Mouse (Mus musculus) liver, postnatal 0 days (tissue): ENCODE data around the gene Exo5. TPM values are rescaled to one million over a fixed set of nuclear protein-coding genes. Genes with fewer than 3 reads are reported as not detected.

Experiments used
- ATAC-seq: fragments of 200-750 bp; cut with Nextera tagmentation; 2 replicates; pipeline ENCODE4 v1.8.0; 2017; ENCODE audit warnings: mild to moderate bottlenecking, moderate library complexity
- DNase-seq: peaks from one replicate; pipeline ENCODE4 v3.0.0-alpha.2; 2016
- H3K27ac ChIP-seq: fragments of 300-500 bp; sonication (generic); 2 replicates; pipeline ENCODE4 v1.5.1; 2014; ENCODE audit warnings: antibody characterized with exemption, moderate library complexity, mild to moderate bottlenecking, low read depth
- H3K27me3 ChIP-seq: fragments of 300-500 bp; sonication (generic); 2 replicates; pipeline ENCODE4 v1.6.1; 2014; ENCODE audit warnings: low read length, control low read depth, mixed read lengths; ENCODE audit not compliant: insufficient read depth
- H3K36me3 ChIP-seq: fragments of 300-500 bp; sonication (generic); replicated peaks from 2 replicates; pipeline ENCODE4 v1.6.1; 2014; ENCODE audit warnings: mild to moderate bottlenecking, control low read depth, low read length, moderate library complexity, mixed read lengths; ENCODE audit not compliant: insufficient read depth
- H3K4me1 ChIP-seq: fragments of 300-500 bp; sonication (generic); 2 replicates; pipeline ENCODE4 v1.6.1; 2014; ENCODE audit warnings: antibody characterized with exemption, mild to moderate bottlenecking, control low read depth; ENCODE audit not compliant: insufficient read depth
- H3K4me2 ChIP-seq: fragments of 300-500 bp; sonication (generic); 2 replicates; pipeline ENCODE4 v1.6.1; 2014; ENCODE audit warnings: low read depth, mild to moderate bottlenecking, low read length, moderate library complexity, mixed read lengths
- H3K4me3 ChIP-seq: fragments of 300-500 bp; sonication (generic); 2 replicates; pipeline ENCODE4 v1.5.1; 2014; ENCODE audit warnings: low read depth, low read length
- H3K9ac ChIP-seq: fragments of 300-500 bp; sonication (generic); replicated peaks from 2 replicates; pipeline ENCODE4 v1.6.1; 2014; ENCODE audit warnings: mild to moderate bottlenecking, moderate library complexity
- H3K9me3 ChIP-seq: fragments of 300-500 bp; sonication (generic); 2 replicates; pipeline ENCODE4 v1.6.1; 2016; ENCODE audit warnings: mild to moderate bottlenecking, control low read depth, low read length, mixed read lengths
- CTCF ChIP-seq: sonication (generic); IDR thresholded peaks from 2 replicates; pipeline ENCODE4 v1.5.1; 2016; ENCODE audit warnings: antibody characterized with exemption, low read depth
- EP300 ChIP-seq: IDR thresholded peaks from 2 replicates; pipeline ENCODE4 v1.6.1; 2016; ENCODE audit warnings: antibody characterized with exemption, low read depth, mild to moderate bottlenecking
- WGBS: fragments of 180-500 bp; shearing (Covaris S2); extraction: QIAGEN DNeasy Blood & Tissue Kit; methylation state at CpG from one replicate; pipeline ENCODE4 v1.1.7; 2014; ENCODE audit not compliant: insufficient replicate concordance; 5-methylcytosine and 5-hydroxymethylcytosine counted together
- polyA plus RNA-seq: library from polyadenylated mRNA; unstranded; fragments of >200 nt; fragmentation: Nextera tagmentation; extraction: Ambion mirVana; gene quantifications from 2 replicates; pipeline ENCODE4 v1.2.1, GENCODE M21; 2015

Gene Exo5
- polyA plus RNA-seq, 1 experiment from 2014 or later: 3.7 TPM

GRCm38 (mm10) chr4:120887381-120888112 is 37.3 kb downstream of the Exo5 start:
- no peaks in the 10 kb centered on the region for H3K9me3 ChIP-seq
- H3K27ac ChIP-seq: no peak overlapping the region
- H3K9ac ChIP-seq: no peak overlapping the region
- H3K36me3 ChIP-seq: no peaks in the 10 kb centered on the region
- 34% methylated on average over 8 of the region's 8 CpGs for WGBS
- no peak; the same call in 1 of the 2 replicates for ATAC-seq
- H3K4me3 ChIP-seq: no peak overlapping the region
- H3K27me3 ChIP-seq: 0 out of 2 replicates have a peak, but pooled peaks cover 2% of the 10 kb centered on the region
- H3K4me1 ChIP-seq: peaks cover 9% of the 10 kb centered on the region
- peak; percentile 73 for TF ChIP-seq CTCF
- no peak for TF ChIP-seq EP300
- DNase-seq: peak; percentile 50
- H3K4me2 ChIP-seq: no peak overlapping the region

DNA sequence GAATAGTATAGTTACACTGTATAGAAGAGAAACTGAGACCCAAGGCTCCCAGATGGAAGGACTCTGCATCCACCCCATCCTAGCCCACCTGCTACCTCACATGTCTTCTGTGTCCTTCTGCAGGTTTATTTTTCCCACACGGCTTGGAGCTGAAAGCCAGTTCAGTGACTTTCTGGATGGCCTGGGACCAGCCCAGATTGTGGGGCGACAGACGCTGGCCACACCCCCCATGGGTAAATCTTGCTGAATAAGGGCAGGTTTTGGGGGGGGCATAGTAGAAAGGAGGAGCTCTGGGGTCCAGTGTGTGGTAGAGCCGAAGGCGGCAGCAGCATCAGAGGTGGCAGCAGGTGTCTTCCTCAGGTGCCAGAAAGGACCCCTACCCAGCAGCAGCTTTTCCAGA is 38.0 kb downstream of the Exo5 start:
- ATAC-seq (no peak), DNase-seq (no peak)
- H3K27ac ChIP-seq: no peak overlapping the region
- no peak overlapping the region for H3K9ac ChIP-seq
- H3K9me3 ChIP-seq: no peaks in the 10 kb centered on the region
- H3K4me3 ChIP-seq: no peak overlapping the region
- H3K4me2 ChIP-seq: no peak overlapping the region
- no peak for TF ChIP-seq CTCF
- TF ChIP-seq EP300: no peak
- 0 out of 2 replicates have a peak, but pooled peaks cover 2% of the 10 kb centered on the region for H3K27me3 ChIP-seq
- WGBS: 70% methylated on average over 5 of the region's 5 CpGs
- H3K36me3 ChIP-seq: no peaks in the 10 kb centered on the region
- peaks cover 9% of the 10 kb centered on the region for H3K4me1 ChIP-seq

GRCm38 (mm10) chr4:120886131-120886530 is 38.7 kb downstream of the Exo5 start:
- no peak overlapping the region for H3K4me2 ChIP-seq
- no peak for ATAC-seq
- no peaks in the 10 kb centered on the region for H3K36me3 ChIP-seq
- no peak for DNase-seq
- no peaks in the 10 kb centered on the region for H3K9me3 ChIP-seq
- no peak overlapping the region for H3K4me3 ChIP-seq
- no peak for TF ChIP-seq EP300
- WGBS: 32% methylated on average over 4 of the region's 4 CpGs
- no peak overlapping the region for H3K27ac ChIP-seq
- H3K9ac ChIP-seq: no peak overlapping the region
- H3K27me3 ChIP-seq: 0 out of 2 replicates have a peak, but pooled peaks cover 2% of the 10 kb centered on the region
- H3K4me1 ChIP-seq: peaks cover 9% of the 10 kb centered on the region

DNA sequence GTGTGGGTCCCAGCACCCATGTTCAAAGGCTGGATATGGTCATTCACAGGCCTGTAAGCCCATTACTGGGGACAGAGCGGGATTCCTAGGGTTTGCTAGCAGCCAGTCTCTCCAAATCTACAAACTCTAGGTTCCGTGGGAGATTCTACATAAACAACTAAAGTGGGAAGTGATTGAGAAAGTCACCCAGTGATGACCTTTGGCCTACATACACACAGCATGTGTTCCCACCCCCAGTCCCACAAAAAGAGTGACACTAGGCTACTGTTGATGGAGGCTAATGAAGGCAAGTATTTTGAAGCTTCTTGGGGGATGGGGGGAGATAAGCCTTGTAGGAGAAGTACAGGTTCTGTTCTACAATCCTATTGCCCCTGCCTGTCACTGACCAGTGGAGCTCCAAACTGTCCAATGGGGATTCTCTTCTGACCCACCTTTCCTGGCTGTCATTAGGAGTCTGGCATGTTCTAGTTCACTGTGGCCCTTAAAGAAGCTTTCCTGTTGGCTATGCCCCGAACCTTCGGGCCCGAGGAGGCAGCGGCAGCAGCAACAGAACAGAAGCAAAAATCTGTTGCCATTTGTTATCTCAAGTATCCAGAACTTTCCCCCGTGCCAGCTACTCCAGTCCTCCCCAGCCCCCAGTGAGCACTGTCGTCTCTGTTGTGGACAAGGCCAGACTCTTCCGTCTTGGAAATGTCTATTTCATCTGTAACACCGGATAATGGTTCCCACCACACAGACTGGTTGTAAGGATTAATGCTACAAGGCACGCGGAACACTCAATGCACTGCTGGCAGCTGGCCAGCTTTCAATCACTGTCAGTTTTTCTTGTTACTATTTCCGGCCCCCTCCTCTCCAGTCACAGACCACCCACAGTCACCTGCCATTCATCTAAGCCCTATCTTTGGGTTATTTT is 39.4 kb downstream of the Exo5 start:
- H3K9ac ChIP-seq: no peak overlapping the region
- H3K4me2 ChIP-seq: no peak overlapping the region
- no peak overlapping the region for H3K27ac ChIP-seq
- DNase-seq: no peak
- H3K4me1 ChIP-seq: peaks cover 9% of the 10 kb centered on the region
- H3K9me3 ChIP-seq: no peaks in the 10 kb centered on the region
- no peak overlapping the region for H3K4me3 ChIP-seq
- TF ChIP-seq CTCF (no peak), EP300 (no peak)
- H3K36me3 ChIP-seq: no peaks in the 10 kb centered on the region
- 0 out of 2 replicates have a peak, but pooled peaks cover 2% of the 10 kb centered on the region for H3K27me3 ChIP-seq
- WGBS: 46% methylated on average over 13 of the region's 13 CpGs
- peak; percentile 59; the same call in 1 of the 2 replicates for ATAC-seq

- no peak for TF ChIP-seq CTCF
- TF ChIP-seq EP300: no peak
- Histone ChIP-seq H3K9ac (no peak overlapping the region), H3K27ac (no peak overlapping the region), H3K36me3 (no peaks in the 10 kb centered on the region), H3K9me3 (no peaks in the 10 kb centered on the region), H3K27me3 (0 out of 2 replicates have a peak, but pooled peaks cover 2% of the 10 kb centered on the region), H3K4me3 (no peak overlapping the region), H3K4me2 (no peak overlapping the region), H3K4me1 (peaks cover 9% of the 10 kb centered on the region)
- DNase-seq: no peak
- WGBS: 46% methylated on average over 5 of the region's 5 CpGs
- no peak for ATAC-seq
Observed at GRCm38 (mm10) chr4:120882002-120882625, 42.7 kb downstream of the Exo5 start.
